Mouse (Mus musculus): ENCODE measurements around the gene Fermt3. TPM values are rescaled to one million over a fixed set of nuclear protein-coding genes. Genes with fewer than 3 reads are reported as not detected.
A peak's percentile ranks its signal among the peaks of the same experiment; 100 is the strongest.

Fermt3 gene
- polyA plus RNA-seq, 1 experiment from 2014 or later, result 147 TPM

DNA sequence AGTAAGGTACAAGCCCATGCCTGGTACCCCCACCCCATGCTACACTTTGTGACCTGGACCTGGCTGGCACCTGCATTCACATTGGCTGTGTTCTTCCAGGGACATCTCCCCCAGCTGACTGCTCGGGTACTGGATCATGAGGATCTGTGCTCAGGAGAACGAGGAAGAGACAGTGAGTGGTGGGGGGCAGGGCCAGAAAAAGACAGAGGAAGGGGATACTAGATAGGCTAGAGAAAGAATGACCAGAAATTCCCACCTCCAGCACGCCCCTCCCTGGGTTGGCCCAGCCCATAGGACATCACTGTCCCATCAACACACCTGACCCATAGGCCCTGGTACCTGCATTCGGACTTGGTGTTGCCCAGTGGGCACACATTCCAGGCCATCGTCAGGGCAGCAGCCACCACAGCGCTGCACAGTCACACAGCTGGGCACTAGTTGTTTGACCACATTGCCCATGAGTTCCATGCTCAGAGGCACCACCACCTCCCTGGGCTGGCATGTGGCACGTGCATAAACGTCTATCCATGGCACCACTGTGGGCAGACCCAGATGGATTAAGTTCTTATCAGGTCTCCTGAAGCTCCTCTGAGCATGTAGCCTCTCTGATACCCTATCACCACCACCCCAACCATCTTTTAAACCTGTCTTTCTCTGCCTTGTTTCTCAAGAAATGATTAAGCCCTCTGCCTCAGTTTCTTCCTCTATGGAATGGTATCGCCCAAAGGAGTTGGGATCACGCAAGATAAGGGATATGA, 33.1 kb downstream of the Fermt3 start:
- Histone ChIP-seq H3K9ac (peak overlapping the region; percentile 87), H3K4me3 (peak overlapping the region; percentile 71), H3K27ac (peak overlapping the region; percentile 84; the same call in 1 of the 2 replicates), H3K4me2 (peak overlapping the region; percentile 99), H3K36me3 (peaks cover 39% of the 10 kb centered on the region), H3K27me3 (replicated peaks) (no peaks in the 10 kb centered on the region), H3K9me3 (replicated peaks) (no peaks in the 10 kb centered on the region), H3K4me1 (peaks cover 48% of the 10 kb centered on the region)
- 59% methylated on average over 10 of the region's 10 CpGs for WGBS (ENCODE audit: insufficient replicate concordance)
- peak; percentile 47 for ATAC-seq

- H3K9ac ChIP-seq, result no peak overlapping the region
- H3K36me3 ChIP-seq, result peaks cover 39% of the 10 kb centered on the region
- no peaks in the 10 kb centered on the region for H3K27me3 ChIP-seq (replicated peaks)
- H3K9me3 ChIP-seq (replicated peaks), result no peaks in the 10 kb centered on the region
- ATAC-seq, result no peak
- H3K27ac ChIP-seq, result no peak overlapping the region
- H3K4me3 ChIP-seq, result no peak overlapping the region
- no peak overlapping the region for H3K4me2 ChIP-seq
- WGBS (ENCODE audit: insufficient replicate concordance), result 85% methylated on average over 19 of the region's 19 CpGs
- H3K4me1 ChIP-seq, result peaks cover 52% of the 10 kb centered on the region
These were observed 34.0 kb downstream of the Fermt3 start for GRCm38 (mm10) chr19:6985300-6985699.

GRCm38 (mm10) chr19:6983621-6984020, 35.6 kb downstream of the Fermt3 start:
- no peak overlapping the region for H3K4me3 ChIP-seq
- ATAC-seq, result no peak
- no peak overlapping the region for H3K4me2 ChIP-seq
- H3K9ac ChIP-seq, result no peak overlapping the region
- peaks cover 39% of the 10 kb centered on the region for H3K36me3 ChIP-seq
- 81% methylated on average over 5 of the region's 5 CpGs for WGBS (ENCODE audit: insufficient replicate concordance)
- H3K27me3 ChIP-seq (replicated peaks), result no peaks in the 10 kb centered on the region
- peaks cover 63% of the 10 kb centered on the region for H3K4me1 ChIP-seq
- H3K27ac ChIP-seq, result no peak overlapping the region
- H3K9me3 ChIP-seq (replicated peaks), result no peaks in the 10 kb centered on the region

GRCm38 (mm10) chr19:6981465-6981864, 37.8 kb downstream of the Fermt3 start:
- Histone ChIP-seq H3K27me3 (replicated peaks) (no peaks in the 10 kb centered on the region), H3K9ac (peak overlapping the region; percentile 89; the same call in 1 of the 2 replicates), H3K4me3 (peak overlapping the region; percentile 82), H3K9me3 (replicated peaks) (no peaks in the 10 kb centered on the region), H3K27ac (peak overlapping the region; percentile 94; the same call in 1 of the 2 replicates), H3K36me3 (peaks cover 61% of the 10 kb centered on the region), H3K4me2 (peak overlapping the region; percentile 98), H3K4me1 (peaks cover 65% of the 10 kb centered on the region)
- WGBS (ENCODE audit: insufficient replicate concordance), result 86% methylated on average over 4 of the region's 4 CpGs
- ATAC-seq, result no peak

GRCm38 (mm10) chr19:6980381-6981093, 38.7 kb downstream of the Fermt3 start, which contains the start of gene Fkbp2:
Gene Fkbp2 (minus strand): TSS chr19:6980501.
- Histone ChIP-seq H3K4me1 (peaks cover 65% of the 10 kb centered on the region), H3K36me3 (peaks cover 61% of the 10 kb centered on the region), H3K27me3 (replicated peaks) (no peaks in the 10 kb centered on the region), H3K4me2 (peak within 1 kb of the TSS; percentile 98), H3K9me3 (replicated peaks) (no peaks in the 10 kb centered on the region), H3K9ac (peak within 1 kb of the TSS; percentile 89), H3K27ac (peak within 1 kb of the TSS; percentile 94), H3K4me3 (peak within 1 kb of the TSS; percentile 82)
- WGBS (ENCODE audit: insufficient replicate concordance), result 1% methylated on average over 38 of the region's 38 CpGs
- peak; percentile 82 for ATAC-seq

DNA sequence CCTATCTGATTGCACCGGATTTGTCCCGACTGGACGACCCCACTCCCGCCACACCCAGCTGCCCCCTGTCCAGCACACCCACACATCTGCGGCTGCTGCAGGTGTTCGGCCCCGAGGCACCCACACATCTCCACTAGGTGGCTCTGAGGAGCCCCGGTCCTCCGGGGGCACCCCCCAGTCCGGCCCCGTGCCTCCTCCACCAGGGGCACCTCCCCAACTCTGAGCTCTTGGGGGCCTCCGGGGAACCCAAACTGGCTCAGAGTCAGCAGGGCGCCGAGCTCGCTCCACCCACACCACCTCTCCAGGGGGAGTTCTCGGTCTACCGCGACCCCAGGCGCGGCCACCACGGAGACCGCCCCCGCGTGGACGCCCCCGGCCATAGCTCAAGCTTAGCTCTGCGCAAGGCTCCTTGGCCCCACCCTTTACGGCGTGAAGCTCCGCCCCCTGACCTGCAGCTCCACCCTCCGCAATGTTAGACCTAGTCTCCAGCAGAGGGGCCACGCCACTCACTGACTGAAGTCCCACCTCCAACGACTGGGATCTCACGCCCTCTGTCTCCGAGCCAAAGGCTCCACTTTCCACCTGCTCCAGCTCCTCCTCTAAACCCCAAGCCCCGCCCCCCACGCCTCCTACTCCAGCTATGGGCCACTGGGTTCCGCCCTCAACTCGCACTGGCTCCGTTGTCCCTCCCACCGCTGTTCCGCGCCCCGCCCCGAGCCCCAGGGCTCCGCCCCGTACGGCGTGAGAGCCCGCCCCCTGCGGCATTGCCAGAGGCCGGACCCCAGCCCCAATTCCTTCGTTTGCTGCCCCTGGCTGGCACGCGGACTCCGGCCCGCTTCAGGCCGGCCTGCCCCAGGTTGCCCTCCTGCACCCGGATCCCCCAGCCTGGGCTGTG, 39.5 kb downstream of the Fermt3 start:
- H3K27ac ChIP-seq, result peak overlapping the region; percentile 94
- H3K4me3 ChIP-seq, result peak overlapping the region; percentile 82
- peaks cover 64% of the 10 kb centered on the region for H3K4me1 ChIP-seq
- H3K9me3 ChIP-seq (replicated peaks), result no peaks in the 10 kb centered on the region
- peak overlapping the region; percentile 98 for H3K4me2 ChIP-seq
- 1% methylated on average over 59 of the region's 59 CpGs for WGBS (ENCODE audit: insufficient replicate concordance)
- H3K27me3 ChIP-seq (replicated peaks), result no peaks in the 10 kb centered on the region
- peaks cover 53% of the 10 kb centered on the region for H3K36me3 ChIP-seq
- ATAC-seq, result peak; percentile 87
- peak overlapping the region; percentile 89 for H3K9ac ChIP-seq

- H3K9me3 ChIP-seq (replicated peaks), result no peaks in the 10 kb centered on the region
- H3K27me3 ChIP-seq (replicated peaks), result no peaks in the 10 kb centered on the region
- ATAC-seq, result no peak
- peak overlapping the region; percentile 98 for H3K4me2 ChIP-seq
- peak overlapping the region; percentile 89 for H3K9ac ChIP-seq
- peak overlapping the region; percentile 82 for H3K4me3 ChIP-seq
- peak overlapping the region; percentile 94 for H3K27ac ChIP-seq
- peaks cover 69% of the 10 kb centered on the region for H3K4me1 ChIP-seq
- 5% methylated on average over 11 of the region's 11 CpGs for WGBS (ENCODE audit: insufficient replicate concordance)
- peaks cover 48% of the 10 kb centered on the region for H3K36me3 ChIP-seq
These were observed 40.2 kb downstream of the Fermt3 start for GRCm38 (mm10) chr19:6979001-6979479.

DNA sequence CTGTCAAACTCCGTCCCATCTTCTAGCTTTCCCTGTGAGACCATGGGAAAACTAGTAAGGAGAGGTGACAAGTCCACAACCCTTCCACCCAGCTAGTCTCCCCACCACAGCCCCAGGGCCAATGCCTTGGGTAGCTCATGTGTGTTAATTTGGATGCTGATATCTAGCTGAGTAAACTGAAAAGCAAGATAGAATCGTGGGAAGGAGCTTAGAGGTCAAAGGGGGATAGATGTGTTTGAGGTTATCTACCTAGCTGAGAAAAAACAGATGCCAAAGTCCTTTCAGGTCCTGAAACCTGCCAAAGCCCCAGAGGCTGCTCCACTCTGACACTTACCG, 40.7 kb downstream of the Fermt3 start:
- peak overlapping the region; percentile 94 for H3K27ac ChIP-seq
- peak overlapping the region; percentile 89 for H3K9ac ChIP-seq
- H3K4me2 ChIP-seq, result peak overlapping the region; percentile 98
- H3K9me3 ChIP-seq (replicated peaks), result no peaks in the 10 kb centered on the region
- peak overlapping the region; percentile 82 for H3K4me3 ChIP-seq
- no peak for ATAC-seq
- H3K27me3 ChIP-seq (replicated peaks), result no peaks in the 10 kb centered on the region
- peaks cover 74% of the 10 kb centered on the region for H3K4me1 ChIP-seq
- peaks cover 44% of the 10 kb centered on the region for H3K36me3 ChIP-seq
- 28% methylated on average over 3 of the region's 3 CpGs for WGBS (ENCODE audit: insufficient replicate concordance)

GRCm38 (mm10) chr19:6977759-6978638, 41.3 kb downstream of the Fermt3 start:
- peak overlapping the region; percentile 89 for H3K9ac ChIP-seq
- no peaks in the 10 kb centered on the region for H3K9me3 ChIP-seq (replicated peaks)
- peaks cover 78% of the 10 kb centered on the region for H3K4me1 ChIP-seq
- H3K4me3 ChIP-seq, result peak overlapping the region; percentile 82
- ATAC-seq, result no peak
- H3K36me3 ChIP-seq, result peaks cover 39% of the 10 kb centered on the region
- peak overlapping the region; percentile 98 for H3K4me2 ChIP-seq
- no peaks in the 10 kb centered on the region for H3K27me3 ChIP-seq (replicated peaks)
- H3K27ac ChIP-seq, result peak overlapping the region; percentile 94
- whole genome bisulfite sequencing (ENCODE audit: insufficient replicate concordance), result 79% methylated on average over 13 of the region's 13 CpGs

- H3K27ac ChIP-seq, result peak within 1 kb of the TSS; percentile 94
- peak within 1 kb of the TSS; percentile 91 for H3K4me2 ChIP-seq
- peak within 1 kb of the TSS; percentile 82 for H3K9ac ChIP-seq
- ATAC-seq, result no peak
- H3K27me3 ChIP-seq (replicated peaks), result no peaks in the 10 kb centered on the region
- peaks cover 82% of the 10 kb centered on the region for H3K4me1 ChIP-seq
- peaks cover 28% of the 10 kb centered on the region for H3K36me3 ChIP-seq
- WGBS (ENCODE audit: insufficient replicate concordance), result 1% methylated on average over 16 of the region's 16 CpGs
- no peaks in the 10 kb centered on the region for H3K9me3 ChIP-seq (replicated peaks)
- peak within 1 kb of the TSS; percentile 75 for H3K4me3 ChIP-seq
These were observed 43.4 kb downstream of the Fermt3 start, which contains the start of gene Plcb3 for GRCm38 (mm10) chr19:6975537-6976521. Gene Plcb3 (minus strand): TSS chr19:6976470.
